Mouse (Mus musculus) Muller cell, postnatal 12 days (primary cell): ENCODE measurements around the gene Pex5.

Source experiments
- DNase-seq: peaks from one replicate; pipeline ENCODE4 v3.0.0-alpha.2; 2015; ENCODE audit errors: inconsistent ontology term

The Pex5 gene

GRCm38 (mm10) chr6:124360549-124360948, 54.3 kb downstream of the Pex5 start:
- DNase-seq: no peak

- DNase-seq: no peak
These were observed 55.9 kb downstream of the Pex5 start for GRCm38 (mm10) chr6:124358953-124359352.

- DNase-seq: no peak
These were observed 61.6 kb downstream of the Pex5 start for GRCm38 (mm10) chr6:124353246-124353645.
